Mouse (Mus musculus) embryonic stem cell, embryonic (primary cell): ENCODE results near the gene Sh3bp4.

Experiments used
- CTCF ChIA-PET, 4 experiments: fragments of 300-600 bp in 2 of 4; fragments of 350-600 bp in 2 of 4; sonication (Branson Sonifier 250); formaldehyde crosslinking; loops; one replicate each; lab custom pipeline; 2022; ENCODE audit warnings: inconsistent platforms in 2 of 4; lab: Charles Lee
- POLR2A ChIA-PET, 4 experiments: fragments of 300-600 bp in 2 of 4; fragments of 350-600 bp in 2 of 4; sonication (Branson Sonifier 250); formaldehyde crosslinking; loops; one replicate each; lab custom pipeline; 2022; ENCODE audit warnings: antibody characterized with exemption in 4 of 4, inconsistent platforms in 1 of 4; lab: Charles Lee

The Sh3bp4 gene

GRCm38 (mm10) chr1:89124076-89124475 is 53.9 kb downstream of the Sh3bp4 start:
- POLR2A ChIA-PET = interaction anchor here in 2 of 4 experiments (0.7 to 4.0 kb wide), 12 partner anchors 8 to 317 kb away, joined by 3 to 18 read pairs (median 4); partner anchors contain the start of gene Sh3bp4 (in 2 of the 2)

GRCm38 (mm10) chr1:89127163-89127562 is 56.9 kb downstream of the Sh3bp4 start:
- ChIA-PET POLR2A (interaction anchor here in 2 of 4 experiments (0.6 to 6.5 kb wide), 4 partner anchors 14 to 58 kb away, joined by 3 to 88 read pairs (median 5); partner anchors contain the start of gene Sh3bp4 (in 1 of the 2)), CTCF (interaction anchor here (0.5 to 1.3 kb wide), 21 partner anchors 8 to 834 kb away, joined by 3 to 6 read pairs (median 3); partner anchors contain the start of gene Sh3bp4 (in 1 of the 4))

More at GRCm38 (mm10) chr1:89124076-89124475, 53.9 kb downstream of the Sh3bp4 start:
- CTCF ChIA-PET = interaction anchor here in 1 of 4 experiments (0.5 to 1.6 kb wide), 2 partner anchors 68 to 375 kb away, joined by 3 to 4 read pairs; no protein-coding TSS in a partner anchor

GRCm38 (mm10) chr1:89130429-89130828 is 60.2 kb downstream of the Sh3bp4 start:
- ChIA-PET POLR2A (interaction anchor here (0.6 to 7.8 kb wide), 31 partner anchors 9 to 378 kb away, joined by 3 to 90 read pairs (median 7); partner anchors contain the start of gene Sh3bp4 (in 3 of the 4)), CTCF (interaction anchor here in 3 of 4 experiments (0.6 to 3.6 kb wide), 6 partner anchors 18 to 521 kb away, joined by 3 to 15 read pairs (median 3); no protein-coding TSS in a partner anchor)

GRCm38 (mm10) chr1:89131018-89131540 is 60.9 kb downstream of the Sh3bp4 start:
- CTCF ChIA-PET = interaction anchor here in 3 of 4 experiments (0.5 to 3.6 kb wide), 8 partner anchors 10 to 387 kb away, joined by 3 to 15 read pairs (median 3); no protein-coding TSS in a partner anchor

GRCm38 (mm10) chr1:89131707-89132106 is 61.5 kb downstream of the Sh3bp4 start:
- POLR2A ChIA-PET = interaction anchor here (0.6 to 7.8 kb wide), 41 partner anchors 8 to 1507 kb away, joined by 3 to 90 read pairs (median 4); partner anchors contain the start of gene Sh3bp4 (in 3 of the 4)
- CTCF ChIA-PET = interaction anchor here in 3 of 4 experiments (0.5 to 3.6 kb wide), 6 partner anchors 11 to 229 kb away, joined by 3 to 15 read pairs (median 4); no protein-coding TSS in a partner anchor

More at GRCm38 (mm10) chr1:89131018-89131540, 60.9 kb downstream of the Sh3bp4 start:
- POLR2A ChIA-PET = interaction anchor here (0.5 to 7.8 kb wide), 45 partner anchors 9 to 808 kb away, joined by 3 to 90 read pairs (median 4); partner anchors contain the start of gene Sh3bp4 (in 3 of the 4)

GRCm38 (mm10) chr1:89133266-89133665 is 63.1 kb downstream of the Sh3bp4 start:
- POLR2A ChIA-PET = interaction anchor here (0.6 to 7.8 kb wide), 21 partner anchors 8 to 333 kb away, joined by 3 to 90 read pairs (median 5); partner anchors contain the start of gene Sh3bp4 (in 3 of the 4)
- CTCF ChIA-PET = interaction anchor here in 3 of 4 experiments (0.7 to 3.6 kb wide), 3 partner anchors 58 to 323 kb away, joined by 3 to 15 read pairs (median 12); no protein-coding TSS in a partner anchor

GRCm38 (mm10) chr1:89133717-89134116 is 63.5 kb downstream of the Sh3bp4 start:
- ChIA-PET POLR2A (interaction anchor here in 3 of 4 experiments (0.6 to 7.8 kb wide), 19 partner anchors 9 to 333 kb away, joined by 3 to 90 read pairs (median 5); partner anchors contain the start of gene Sh3bp4 (in 3 of the 3)), CTCF (interaction anchor here in 3 of 4 experiments (0.7 to 3.6 kb wide), 3 partner anchors 58 to 324 kb away, joined by 3 to 15 read pairs (median 12); no protein-coding TSS in a partner anchor)

- POLR2A ChIA-PET = interaction anchor here in 3 of 4 experiments (0.6 to 7.8 kb wide), 13 partner anchors 9 to 67 kb away, joined by 3 to 90 read pairs (median 3); partner anchors contain the start of gene Sh3bp4 (in 3 of the 3)
Measured at GRCm38 (mm10) chr1:89136089-89136811, 66.0 kb downstream of the Sh3bp4 start.

GRCm38 (mm10) chr1:89137086-89137816 is 67.0 kb downstream of the Sh3bp4 start:
- ChIA-PET CTCF (interaction anchor here in 1 of 4 experiments (0.7 kb wide), 1 partner anchor 38 kb away, joined by 3 read pairs; no protein-coding TSS in a partner anchor), POLR2A (interaction anchor here in 2 of 4 experiments (0.6 to 7.8 kb wide), 7 partner anchors 8 to 67 kb away, joined by 3 to 90 read pairs (median 5); partner anchors contain the start of gene Sh3bp4 (in 2 of the 2))

More at GRCm38 (mm10) chr1:89136089-89136811, 66.0 kb downstream of the Sh3bp4 start:
- CTCF ChIA-PET = interaction anchor here in 3 of 4 experiments (0.6 to 1.3 kb wide), 3 partner anchors 9 to 39 kb away, joined by 3 read pairs; no protein-coding TSS in a partner anchor

GRCm38 (mm10) chr1:89138316-89138715 is 68.1 kb downstream of the Sh3bp4 start:
- CTCF ChIA-PET = no interaction called here
- POLR2A ChIA-PET = no interaction called here

GRCm38 (mm10) chr1:89140113-89140512 is 69.9 kb downstream of the Sh3bp4 start:
- ChIA-PET CTCF (interaction anchor here in 2 of 4 experiments (0.6 to 1.4 kb wide), 2 partner anchors 13 to 43 kb away, joined by 4 to 6 read pairs; no protein-coding TSS in a partner anchor), POLR2A (interaction anchor here in 3 of 4 experiments (1.0 to 13.6 kb wide), 5 partner anchors 7 to 70 kb away, joined by 3 to 90 read pairs (median 6); partner anchors contain the start of gene Sh3bp4 (in 1 of the 3))

- POLR2A ChIA-PET = interaction anchor here in 2 of 4 experiments (0.6 to 13.6 kb wide), 8 partner anchors 8 to 395 kb away, joined by 3 to 90 read pairs (median 4); no protein-coding TSS in a partner anchor
- CTCF ChIA-PET = interaction anchor here in 1 of 4 experiments (1.2 kb wide), 1 partner anchor 40 kb away, joined by 3 read pairs; no protein-coding TSS in a partner anchor
Measured at GRCm38 (mm10) chr1:89151071-89151470, 80.9 kb downstream of the Sh3bp4 start.

- CTCF ChIA-PET = interaction anchor here in 3 of 4 experiments (0.5 to 1.6 kb wide), 5 partner anchors 21 to 44 kb away, joined by 3 to 4 read pairs (median 3); no protein-coding TSS in a partner anchor
- POLR2A ChIA-PET = interaction anchor here in 2 of 4 experiments (0.7 to 13.6 kb wide), 5 partner anchors 8 to 82 kb away, joined by 3 to 90 read pairs (median 7); partner anchors contain the start of gene Sh3bp4 (in 1 of the 2)
Measured at GRCm38 (mm10) chr1:89152576-89152975, 82.4 kb downstream of the Sh3bp4 start.

- CTCF ChIA-PET = interaction anchor here in 3 of 4 experiments (0.5 to 1.6 kb wide), 6 partner anchors 21 to 43 kb away, joined by 3 to 4 read pairs (median 3); no protein-coding TSS in a partner anchor
Measured at GRCm38 (mm10) chr1:89153203-89153602, 83.0 kb downstream of the Sh3bp4 start.

GRCm38 (mm10) chr1:89163483-89163882 is 93.3 kb downstream of the Sh3bp4 start:
- POLR2A ChIA-PET = interaction anchor here in 2 of 4 experiments (1.4 to 2.1 kb wide), 2 partner anchors 12 to 94 kb away, joined by 4 to 8 read pairs; partner anchors contain the start of gene Sh3bp4 (in 1 of the 2)
- CTCF ChIA-PET = interaction anchor here in 1 of 4 experiments (0.7 to 1.5 kb wide), 3 partner anchors 12 to 32 kb away, joined by 3 to 4 read pairs (median 3); no protein-coding TSS in a partner anchor

More at GRCm38 (mm10) chr1:89153203-89153602, 83.0 kb downstream of the Sh3bp4 start:
- POLR2A ChIA-PET = interaction anchor here in 2 of 4 experiments (0.7 to 13.6 kb wide), 6 partner anchors 9 to 83 kb away, joined by 3 to 90 read pairs (median 5); partner anchors contain the start of gene Sh3bp4 (in 1 of the 2)

- ChIA-PET POLR2A (interaction anchor here in 2 of 4 experiments (0.6 to 2.1 kb wide), 2 partner anchors 94 to 95 kb away, joined by 3 to 8 read pairs; partner anchors contain the start of gene Sh3bp4 (in 2 of the 2)), CTCF (interaction anchor here in 2 of 4 experiments (1.1 to 1.5 kb wide), 2 partner anchors 11 to 28 kb away, joined by 3 to 4 read pairs; no protein-coding TSS in a partner anchor)
Measured at GRCm38 (mm10) chr1:89164281-89164680, 94.1 kb downstream of the Sh3bp4 start.
